Mouse (Mus musculus): ENCODE data around the gene Wars. TPM values are rescaled to one million over a fixed set of nuclear protein-coding genes. Genes with fewer than 3 reads are reported as not detected.

Gene Wars
- polyA plus RNA-seq, 1 experiment from 2014 or later, result 113 TPM

GRCm38 (mm10) chr12:108914709-108915340, 20.9 kb upstream of the Wars start:
- 59% methylated on average over 12 of the region's 12 CpGs for WGBS
- H3K4me1 ChIP-seq (replicated peaks; ENCODE audit: control insufficient read depth, insufficient read depth, low read length), result peaks cover 35% of the 10 kb centered on the region

GRCm38 (mm10) chr12:108914198-108914597, 20.2 kb upstream of the Wars start:
- H3K27ac ChIP-seq (ENCODE audit: low read length), result no peak overlapping the region

More at GRCm38 (mm10) chr12:108914709-108915340, 20.9 kb upstream of the Wars start:
- H3K9ac ChIP-seq (replicated peaks; ENCODE audit: low read depth, low read length), result no peak overlapping the region
- H3K36me3 ChIP-seq (ENCODE audit: control insufficient read depth, insufficient read depth), result no peaks in the 10 kb centered on the region
- no peaks in the 10 kb centered on the region for H3K27me3 ChIP-seq (replicated peaks; ENCODE audit: control insufficient read depth, insufficient read depth, low read length)
- H3K27ac ChIP-seq (ENCODE audit: low read length), result no peak overlapping the region
- H3K4me2 ChIP-seq (ENCODE audit: low read length), result no peak overlapping the region
- no peaks in the 10 kb centered on the region for H3K9me3 ChIP-seq (ENCODE audit: control insufficient read depth, low read length)
- ATAC-seq, result no peak
- no peak overlapping the region for H3K4me3 ChIP-seq (replicated peaks; ENCODE audit: low read length)

GRCm38 (mm10) chr12:108912442-108912841, 18.5 kb upstream of the Wars start:
- Histone ChIP-seq H3K4me3 (replicated peaks; ENCODE audit: low read length) (no peak overlapping the region), H3K36me3 (ENCODE audit: control insufficient read depth, insufficient read depth) (no peaks in the 10 kb centered on the region), H3K27me3 (replicated peaks; ENCODE audit: control insufficient read depth, insufficient read depth, low read length) (no peaks in the 10 kb centered on the region), H3K4me1 (replicated peaks; ENCODE audit: control insufficient read depth, insufficient read depth, low read length) (peaks cover 26% of the 10 kb centered on the region), H3K9me3 (ENCODE audit: control insufficient read depth, low read length) (no peaks in the 10 kb centered on the region), H3K27ac (ENCODE audit: low read length) (no peak overlapping the region), H3K9ac (replicated peaks; ENCODE audit: low read depth, low read length) (no peak overlapping the region), H3K4me2 (ENCODE audit: low read length) (no peak overlapping the region)
- WGBS, result 91% methylated on average over 2 of the region's 2 CpGs
- no peak for ATAC-seq

More at GRCm38 (mm10) chr12:108914198-108914597, 20.2 kb upstream of the Wars start:
- Histone ChIP-seq H3K27me3 (replicated peaks; ENCODE audit: control insufficient read depth, insufficient read depth, low read length) (no peaks in the 10 kb centered on the region), H3K9ac (replicated peaks; ENCODE audit: low read depth, low read length) (no peak overlapping the region), H3K36me3 (ENCODE audit: control insufficient read depth, insufficient read depth) (no peaks in the 10 kb centered on the region), H3K4me1 (replicated peaks; ENCODE audit: control insufficient read depth, insufficient read depth, low read length) (peaks cover 35% of the 10 kb centered on the region), H3K4me3 (replicated peaks; ENCODE audit: low read length) (no peak overlapping the region), H3K9me3 (ENCODE audit: control insufficient read depth, low read length) (no peaks in the 10 kb centered on the region), H3K4me2 (ENCODE audit: low read length) (no peak overlapping the region)
- 44% methylated on average over 3 of the region's 3 CpGs for WGBS
- no peak for ATAC-seq

- Histone ChIP-seq H3K36me3 (ENCODE audit: control insufficient read depth, insufficient read depth) (no peaks in the 10 kb centered on the region), H3K27me3 (replicated peaks; ENCODE audit: control insufficient read depth, insufficient read depth, low read length) (no peaks in the 10 kb centered on the region), H3K4me2 (ENCODE audit: low read length) (no peak overlapping the region), H3K4me1 (replicated peaks; ENCODE audit: control insufficient read depth, insufficient read depth, low read length) (peaks cover 20% of the 10 kb centered on the region), H3K9me3 (ENCODE audit: control insufficient read depth, low read length) (no peaks in the 10 kb centered on the region), H3K4me3 (replicated peaks; ENCODE audit: low read length) (no peak overlapping the region), H3K27ac (ENCODE audit: low read length) (no peak overlapping the region), H3K9ac (replicated peaks; ENCODE audit: low read depth, low read length) (no peak overlapping the region)
- WGBS, result 86% methylated on average over 8 of the region's 8 CpGs
- no peak for ATAC-seq
Observed at GRCm38 (mm10) chr12:108909846-108910433, 16.0 kb upstream of the Wars start.

GRCm38 (mm10) chr12:108906398-108906797, 12.4 kb upstream of the Wars start:
- no peaks in the 10 kb centered on the region for H3K9me3 ChIP-seq (ENCODE audit: control insufficient read depth, low read length)
- WGBS, result 29% methylated on average over 12 of the region's 12 CpGs
- no peaks in the 10 kb centered on the region for H3K36me3 ChIP-seq (ENCODE audit: control insufficient read depth, insufficient read depth)
- no peak overlapping the region for H3K27ac ChIP-seq (ENCODE audit: low read length)
- no peak overlapping the region for H3K4me3 ChIP-seq (replicated peaks; ENCODE audit: low read length)
- H3K4me2 ChIP-seq (ENCODE audit: low read length), result no peak overlapping the region
- H3K27me3 ChIP-seq (replicated peaks; ENCODE audit: control insufficient read depth, insufficient read depth, low read length), result no peaks in the 10 kb centered on the region
- H3K9ac ChIP-seq (replicated peaks; ENCODE audit: low read depth, low read length), result no peak overlapping the region
- peak; percentile 57 for ATAC-seq
- peaks cover 27% of the 10 kb centered on the region for H3K4me1 ChIP-seq (replicated peaks; ENCODE audit: control insufficient read depth, insufficient read depth, low read length)

GRCm38 (mm10) chr12:108905620-108906302, 11.8 kb upstream of the Wars start:
- WGBS, result 30% methylated on average over 14 of the region's 14 CpGs
- peak overlapping the region; percentile 14; the same call in 1 of the 2 replicates for H3K27ac ChIP-seq (ENCODE audit: low read length)
- ATAC-seq, result no peak
- H3K4me2 ChIP-seq (ENCODE audit: low read length), result no peak overlapping the region
- H3K9me3 ChIP-seq (ENCODE audit: control insufficient read depth, low read length), result no peaks in the 10 kb centered on the region
- no peak overlapping the region; the same call in 1 of the 2 replicates for H3K9ac ChIP-seq (replicated peaks; ENCODE audit: low read depth, low read length)
- H3K27me3 ChIP-seq (replicated peaks; ENCODE audit: control insufficient read depth, insufficient read depth, low read length), result no peaks in the 10 kb centered on the region
- peaks cover 27% of the 10 kb centered on the region for H3K4me1 ChIP-seq (replicated peaks; ENCODE audit: control insufficient read depth, insufficient read depth, low read length)
- no peaks in the 10 kb centered on the region for H3K36me3 ChIP-seq (ENCODE audit: control insufficient read depth, insufficient read depth)
- H3K4me3 ChIP-seq (replicated peaks; ENCODE audit: low read length), result no peak overlapping the region

- Histone ChIP-seq H3K9me3 (ENCODE audit: control insufficient read depth, low read length) (no peaks in the 10 kb centered on the region), H3K27me3 (replicated peaks; ENCODE audit: control insufficient read depth, insufficient read depth, low read length) (no peaks in the 10 kb centered on the region), H3K36me3 (ENCODE audit: control insufficient read depth, insufficient read depth) (no peaks in the 10 kb centered on the region), H3K27ac (ENCODE audit: low read length) (no peak overlapping the region), H3K4me3 (replicated peaks; ENCODE audit: low read length) (no peak overlapping the region), H3K4me2 (ENCODE audit: low read length) (no peak overlapping the region), H3K9ac (replicated peaks; ENCODE audit: low read depth, low read length) (peak overlapping the region; percentile 20; the same call in 1 of the 2 replicates), H3K4me1 (replicated peaks; ENCODE audit: control insufficient read depth, insufficient read depth, low read length) (peaks cover 27% of the 10 kb centered on the region)
- 26% methylated on average over 8 of the region's 8 CpGs for WGBS
- ATAC-seq, result no peak
Observed at GRCm38 (mm10) chr12:108904276-108904653, 10.3 kb upstream of the Wars start.

GRCm38 (mm10) chr12:108903600-108904275, 9.8 kb upstream of the Wars start:
- no peaks in the 10 kb centered on the region for H3K9me3 ChIP-seq (ENCODE audit: control insufficient read depth, low read length)
- H3K4me1 ChIP-seq (replicated peaks; ENCODE audit: control insufficient read depth, insufficient read depth, low read length), result peaks cover 27% of the 10 kb centered on the region
- H3K4me2 ChIP-seq (ENCODE audit: low read length), result no peak overlapping the region
- WGBS, result 55% methylated on average over 8 of the region's 8 CpGs
- H3K27ac ChIP-seq (ENCODE audit: low read length), result no peak overlapping the region
- no peak overlapping the region for H3K4me3 ChIP-seq (replicated peaks; ENCODE audit: low read length)
- peak; percentile 49; the same call in 1 of the 2 replicates for ATAC-seq
- no peaks in the 10 kb centered on the region for H3K27me3 ChIP-seq (replicated peaks; ENCODE audit: control insufficient read depth, insufficient read depth, low read length)
- H3K9ac ChIP-seq (replicated peaks; ENCODE audit: low read depth, low read length), result peak overlapping the region; percentile 20; the same call in 1 of the 2 replicates
- no peaks in the 10 kb centered on the region for H3K36me3 ChIP-seq (ENCODE audit: control insufficient read depth, insufficient read depth)

GRCm38 (mm10) chr12:108902940-108903339, 9.0 kb upstream of the Wars start:
- no peak overlapping the region for H3K4me3 ChIP-seq (replicated peaks; ENCODE audit: low read length)
- H3K4me2 ChIP-seq (ENCODE audit: low read length), result no peak overlapping the region
- WGBS, result 16% methylated on average over 8 of the region's 8 CpGs
- no peaks in the 10 kb centered on the region for H3K27me3 ChIP-seq (replicated peaks; ENCODE audit: control insufficient read depth, insufficient read depth, low read length)
- H3K9me3 ChIP-seq (ENCODE audit: control insufficient read depth, low read length), result no peaks in the 10 kb centered on the region
- no peak overlapping the region for H3K27ac ChIP-seq (ENCODE audit: low read length)
- no peaks in the 10 kb centered on the region for H3K36me3 ChIP-seq (ENCODE audit: control insufficient read depth, insufficient read depth)
- no peak overlapping the region for H3K9ac ChIP-seq (replicated peaks; ENCODE audit: low read depth, low read length)
- ATAC-seq, result peak; percentile 43
- H3K4me1 ChIP-seq (replicated peaks; ENCODE audit: control insufficient read depth, insufficient read depth, low read length), result peaks cover 27% of the 10 kb centered on the region
